Mouse (Mus musculus) MN1 (cell line): ENCODE measurements around the gene Srms.

Experiments used
- DNase-seq: peaks from one replicate; pipeline ENCODE4 v3.0.0-alpha.2; 2016; ENCODE audit warnings: low spot score

The Srms gene

DNA sequence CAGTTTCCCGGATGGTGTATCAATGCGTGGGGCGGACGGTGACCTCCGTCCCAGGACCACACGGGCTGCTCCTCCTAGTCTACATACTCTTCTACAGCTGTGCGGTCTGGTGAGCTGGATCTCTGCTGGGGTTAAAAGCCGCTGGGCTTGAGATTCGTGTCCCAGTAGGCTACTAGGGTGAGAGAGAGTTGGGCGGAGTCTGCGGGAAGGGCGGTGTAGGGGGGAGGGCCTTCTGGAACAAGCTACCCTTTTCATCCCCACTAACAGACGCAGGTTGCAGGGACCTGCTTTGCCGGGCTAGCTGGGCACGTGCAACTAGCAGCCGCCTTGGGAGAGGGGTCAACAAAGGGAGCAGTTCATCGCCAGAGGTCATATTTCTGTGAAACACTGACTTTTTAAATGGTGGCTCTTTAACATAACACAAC is at the start of gene Srms:
Srms (minus strand) TSS at position 165 of the 425 bp plus-strand sequence.
- no peak for DNase-seq

DNA sequence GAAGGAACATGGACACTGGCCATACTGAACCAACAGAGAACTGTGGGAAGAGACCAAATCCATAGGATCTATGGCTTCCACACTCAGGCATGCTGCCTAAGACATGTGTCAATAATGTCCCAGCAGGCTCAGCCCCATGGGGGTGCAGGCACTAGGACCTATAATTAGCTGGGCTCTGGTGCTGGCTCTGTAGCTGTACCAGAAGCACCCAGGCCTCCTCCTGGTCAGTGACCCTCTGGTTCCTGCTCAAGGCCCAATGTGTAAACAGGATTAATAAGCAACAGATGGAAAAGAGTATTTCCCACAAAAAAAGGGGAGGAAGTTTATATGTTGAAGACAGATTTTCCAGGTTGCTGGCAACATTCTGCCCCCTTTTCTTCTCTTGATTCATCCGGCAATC is 40.3 kb upstream of the Srms start:
- no peak for DNase-seq

DNA sequence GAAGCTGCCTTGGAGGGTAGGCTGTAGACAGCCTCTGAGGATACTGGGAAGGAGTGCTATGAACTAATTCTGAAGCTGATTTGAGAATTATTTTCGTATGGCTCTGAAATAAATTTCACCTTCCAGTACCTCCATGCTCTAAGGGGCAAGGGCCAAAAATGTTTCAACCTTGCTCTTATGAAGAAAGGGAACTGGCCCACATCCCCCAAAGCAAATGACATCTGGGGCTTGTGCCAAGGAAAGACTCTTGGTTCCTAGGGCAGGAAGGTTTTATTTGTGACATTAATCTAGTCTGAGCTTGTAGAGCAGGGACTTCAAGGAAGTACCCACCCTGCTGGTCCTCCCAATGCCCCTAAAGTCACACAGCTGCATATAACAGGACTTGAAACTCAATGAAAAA is 38.9 kb upstream of the Srms start:
- no peak for DNase-seq

DNA sequence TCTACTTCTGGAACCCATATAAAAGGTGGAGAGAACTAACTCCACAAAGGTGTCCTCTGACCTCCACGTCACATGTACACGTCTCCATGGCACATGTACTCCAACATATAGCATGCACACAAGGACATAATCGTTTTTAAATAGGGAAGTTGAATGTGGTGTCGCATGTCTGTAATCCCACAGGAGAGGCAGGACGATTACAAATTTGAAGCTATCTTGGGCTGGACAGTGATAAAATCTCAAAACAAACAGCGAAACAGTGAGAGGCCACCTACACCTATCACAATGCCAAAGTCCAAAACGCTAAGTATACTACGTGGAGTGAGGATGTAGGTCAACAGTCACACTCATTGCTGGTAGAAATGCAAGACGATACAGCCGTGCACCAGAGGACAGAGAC is 36.2 kb upstream of the Srms start:
- DNase-seq: no peak

DNA sequence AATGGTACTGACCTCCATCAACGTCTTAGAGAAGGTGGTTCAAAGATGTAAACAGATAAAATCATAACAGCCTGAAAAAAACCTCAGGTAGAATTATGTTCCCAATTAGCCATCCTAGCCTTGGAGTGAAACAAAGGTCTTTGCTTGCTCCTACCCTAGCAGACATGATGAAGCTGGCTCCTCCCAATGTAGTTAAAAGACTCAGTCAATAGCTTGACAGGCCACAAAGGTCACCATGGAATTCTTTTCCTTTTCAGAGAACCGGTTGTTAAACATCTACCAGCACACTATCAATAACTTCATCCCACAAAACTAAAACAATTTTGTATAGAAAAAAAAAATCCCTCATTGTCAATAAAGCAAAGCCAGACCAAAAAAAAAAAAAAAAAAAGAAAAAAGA is 32.0 kb upstream of the Srms start:
- no peak for DNase-seq

DNA sequence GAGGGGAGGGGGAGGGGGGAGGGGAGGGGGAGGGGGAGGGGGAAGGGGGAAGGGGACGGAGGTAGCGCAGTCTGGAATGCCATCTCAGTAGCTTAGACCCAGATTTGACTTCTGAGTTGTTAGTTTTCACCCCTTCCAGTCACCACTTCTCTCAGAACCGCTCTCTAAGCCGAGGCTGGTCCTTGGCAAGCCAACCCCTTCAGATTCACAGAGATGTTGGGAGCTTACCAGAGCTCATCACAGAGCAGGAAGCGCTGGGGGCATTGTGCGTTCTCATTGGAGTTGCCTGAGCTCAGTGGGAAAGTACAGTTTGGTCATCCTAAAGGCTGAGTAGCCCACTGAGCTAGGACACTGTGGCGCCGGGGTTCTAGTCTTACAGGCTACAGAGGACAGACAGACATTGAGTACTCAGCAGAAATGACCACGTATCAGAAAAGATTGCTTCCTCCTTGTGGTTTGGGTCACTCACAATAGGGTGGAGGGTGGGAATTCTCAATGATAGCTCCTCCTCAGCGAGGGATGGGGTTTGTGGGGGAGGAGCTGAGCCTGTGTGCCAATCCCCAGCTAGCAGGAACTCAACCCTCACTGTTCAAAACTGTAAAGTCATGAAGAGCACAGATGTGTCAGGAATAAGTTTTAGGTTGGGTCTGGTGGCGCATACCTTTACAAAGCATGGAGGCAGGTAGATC is 30.9 kb upstream of the Srms start:
- no peak for DNase-seq

DNA sequence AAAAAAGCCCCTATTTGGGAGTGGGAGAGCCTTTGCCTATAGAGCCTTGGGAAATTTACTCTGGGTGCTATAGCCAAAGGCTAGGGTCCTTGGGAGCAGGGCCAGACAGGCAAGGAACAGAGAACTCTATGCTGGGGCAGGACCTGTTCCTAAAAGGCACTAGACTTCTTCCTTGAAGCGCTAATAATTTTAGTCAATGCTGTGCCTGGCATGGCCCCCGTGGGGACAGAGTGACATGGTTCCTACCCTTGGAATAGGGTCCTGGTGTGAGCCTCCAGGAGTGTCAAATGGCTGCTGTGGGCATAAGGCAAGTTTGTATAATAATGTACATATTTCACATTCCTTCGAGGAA is 29.3 kb upstream of the Srms start:
- DNase-seq: no peak

DNA sequence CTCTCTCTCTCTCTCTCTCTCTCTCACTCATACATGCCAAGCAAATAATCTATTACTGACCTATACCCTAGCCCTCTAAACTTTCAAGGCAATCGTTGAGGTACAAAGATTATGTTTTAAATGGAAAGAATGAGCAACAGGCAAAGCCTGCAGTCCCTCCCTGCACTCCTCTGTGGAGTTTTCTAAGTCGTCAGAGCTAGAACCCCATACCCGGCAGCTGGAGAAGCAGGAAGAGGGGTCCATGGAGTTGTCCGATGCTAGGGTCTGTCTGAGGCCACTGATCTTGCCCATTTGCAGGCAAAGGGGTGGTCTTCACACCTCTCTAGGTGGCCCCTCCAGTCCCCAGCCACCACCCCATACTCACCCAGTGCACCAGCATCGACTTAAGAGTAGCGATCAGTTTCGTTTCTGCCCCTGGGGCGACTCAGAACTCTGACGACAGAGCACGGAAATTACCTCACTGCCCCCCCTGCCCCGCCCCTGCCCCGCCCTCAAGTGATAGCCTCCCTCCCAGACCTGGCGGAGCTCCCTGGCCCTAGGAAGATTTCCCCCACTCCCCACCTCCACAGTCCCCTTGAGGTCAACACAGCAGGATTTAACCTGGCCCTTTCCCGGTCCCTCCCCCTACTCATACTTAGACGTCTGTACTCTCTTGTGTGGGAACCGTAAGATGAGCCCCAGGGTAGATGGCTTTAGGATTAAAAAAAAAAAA is 28.8 kb upstream of the Srms start, which contains the start of gene Helz2:
Helz2 (minus strand) TSS at position 426 of the 712 bp plus-strand sequence.
- DNase-seq: peak; percentile 53

DNA sequence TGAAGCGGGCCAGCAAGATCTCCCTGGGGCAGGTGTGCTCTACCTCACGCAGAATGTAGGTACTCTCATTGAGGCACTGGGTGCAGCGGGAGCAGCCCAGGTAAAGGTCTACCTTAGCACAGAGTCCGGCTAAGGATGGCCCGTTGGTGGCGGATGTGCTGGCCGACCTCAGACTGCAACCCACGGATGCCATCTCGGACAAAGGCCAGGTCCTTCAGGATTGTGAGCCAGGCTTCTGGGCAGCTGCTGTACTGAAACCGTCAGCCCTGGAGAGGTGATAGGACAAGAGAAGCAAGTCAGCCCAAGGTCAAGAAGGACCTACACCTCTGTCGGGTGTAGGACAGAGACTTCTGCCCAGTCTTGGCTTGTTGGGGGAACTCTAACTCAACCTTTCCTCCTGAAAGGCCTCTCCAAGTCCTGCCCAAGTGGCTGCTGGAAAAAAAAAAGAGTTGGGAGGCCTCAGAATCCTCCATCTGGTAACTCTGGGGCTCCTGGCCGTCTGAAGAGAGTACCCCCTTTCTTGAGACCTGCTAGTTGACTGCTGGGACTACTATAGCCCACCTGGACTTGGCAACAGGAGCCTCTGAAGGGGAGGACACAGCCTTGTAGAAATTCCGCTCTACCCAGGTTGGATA is 27.9 kb upstream of the Srms start:
- no peak for DNase-seq

DNA sequence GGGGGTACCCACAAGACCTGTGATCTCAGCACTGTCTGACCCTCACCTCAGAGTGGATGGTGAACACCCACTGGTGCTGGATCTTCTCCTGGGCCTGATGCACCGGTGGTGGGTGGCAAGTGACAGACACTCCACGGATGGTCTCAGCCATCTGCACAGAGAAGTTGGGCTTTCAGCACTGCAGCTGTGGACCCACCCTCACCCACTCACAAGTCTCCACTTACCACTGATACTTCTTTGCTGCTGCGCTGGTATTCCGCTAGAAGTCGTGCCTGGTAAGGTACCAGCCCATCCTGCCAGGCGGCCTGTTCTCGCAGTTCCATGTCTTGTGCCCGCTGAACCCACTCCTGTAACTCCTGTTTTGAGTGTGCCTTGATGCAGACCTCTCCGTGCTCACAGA is 26.3 kb upstream of the Srms start:
- DNase-seq: no peak

DNA sequence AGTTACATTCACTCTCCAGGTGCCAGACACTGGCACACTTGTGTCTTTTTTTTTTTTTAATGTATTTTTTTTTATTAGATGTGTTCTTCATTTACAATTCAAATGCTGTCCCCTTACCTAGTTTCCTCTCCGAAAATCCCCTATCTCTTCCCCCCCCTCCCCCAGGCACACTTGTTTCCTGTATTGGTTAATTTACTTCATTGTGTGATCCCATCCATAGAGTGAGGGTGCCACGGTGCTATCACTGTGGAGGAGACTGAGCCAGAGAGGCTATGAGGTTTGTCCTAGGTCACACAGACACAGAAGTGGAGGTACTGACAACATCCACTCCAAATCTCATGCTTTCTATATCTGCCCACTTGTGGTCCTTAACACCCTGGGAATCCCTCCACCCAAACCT is 25.9 kb upstream of the Srms start:
- no peak for DNase-seq

DNA sequence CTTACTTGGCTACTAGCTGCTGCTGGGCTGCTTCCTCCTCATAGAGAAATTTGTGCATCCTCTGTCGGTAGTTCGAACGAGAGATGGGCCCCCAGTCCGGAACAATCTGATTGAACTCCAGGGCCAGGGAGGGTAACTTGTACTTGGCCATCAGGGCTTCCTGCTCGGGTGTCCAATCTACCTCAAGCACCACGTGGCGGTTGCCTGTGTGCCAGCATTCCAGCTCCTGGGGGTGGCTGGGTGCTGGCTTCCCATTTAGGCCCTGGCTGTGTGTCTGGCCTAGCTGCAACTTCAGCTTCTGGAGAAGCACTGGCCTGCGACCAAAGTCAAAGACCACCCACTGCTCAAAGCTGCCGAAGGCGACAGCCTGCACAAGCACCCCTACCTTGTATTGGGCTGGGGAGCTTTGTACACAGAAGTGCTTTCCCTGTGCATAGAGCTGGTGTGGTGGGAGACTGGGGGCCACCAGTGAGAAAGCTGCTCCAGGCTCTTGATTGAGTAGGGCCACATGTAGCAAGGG is 25.2 kb upstream of the Srms start:
- DNase-seq: no peak

DNA sequence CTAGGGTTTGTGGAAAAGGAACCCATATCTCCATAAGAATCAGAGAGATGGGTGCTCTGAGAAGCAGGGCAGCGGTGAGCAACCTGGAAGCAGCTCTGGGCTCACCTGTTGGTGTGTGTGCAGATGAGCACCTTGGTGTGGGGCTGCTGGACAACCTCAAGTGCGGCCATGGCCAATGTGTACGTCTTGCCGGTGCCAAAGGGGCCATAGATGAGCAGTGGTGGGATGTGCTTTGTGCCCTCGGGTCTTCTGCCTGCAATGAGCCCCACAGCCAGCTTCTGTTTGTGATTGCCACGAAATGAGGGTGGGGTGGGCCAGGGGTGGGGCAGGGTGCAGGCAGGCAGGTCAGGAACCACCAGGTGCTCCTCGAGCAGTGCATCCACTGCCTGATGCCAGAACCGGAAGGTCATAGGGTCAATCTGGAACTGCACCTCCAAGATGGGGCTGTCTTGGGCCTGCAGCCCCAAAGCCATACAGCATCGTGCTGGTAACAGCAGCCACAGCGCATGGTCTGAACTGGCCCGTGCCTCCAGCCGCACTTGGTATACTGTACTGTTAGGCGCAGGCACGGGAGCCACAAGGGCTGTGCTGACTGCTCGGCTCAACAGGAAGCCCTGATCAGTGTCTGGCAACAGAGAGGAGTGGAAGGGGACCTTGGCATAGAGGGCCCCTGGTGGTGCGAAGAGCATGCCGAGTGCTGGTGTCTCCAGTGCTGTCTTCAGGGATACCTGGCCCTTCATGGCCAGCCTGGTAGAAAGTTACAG is 24.4 kb upstream of the Srms start:
- DNase-seq: no peak

DNA sequence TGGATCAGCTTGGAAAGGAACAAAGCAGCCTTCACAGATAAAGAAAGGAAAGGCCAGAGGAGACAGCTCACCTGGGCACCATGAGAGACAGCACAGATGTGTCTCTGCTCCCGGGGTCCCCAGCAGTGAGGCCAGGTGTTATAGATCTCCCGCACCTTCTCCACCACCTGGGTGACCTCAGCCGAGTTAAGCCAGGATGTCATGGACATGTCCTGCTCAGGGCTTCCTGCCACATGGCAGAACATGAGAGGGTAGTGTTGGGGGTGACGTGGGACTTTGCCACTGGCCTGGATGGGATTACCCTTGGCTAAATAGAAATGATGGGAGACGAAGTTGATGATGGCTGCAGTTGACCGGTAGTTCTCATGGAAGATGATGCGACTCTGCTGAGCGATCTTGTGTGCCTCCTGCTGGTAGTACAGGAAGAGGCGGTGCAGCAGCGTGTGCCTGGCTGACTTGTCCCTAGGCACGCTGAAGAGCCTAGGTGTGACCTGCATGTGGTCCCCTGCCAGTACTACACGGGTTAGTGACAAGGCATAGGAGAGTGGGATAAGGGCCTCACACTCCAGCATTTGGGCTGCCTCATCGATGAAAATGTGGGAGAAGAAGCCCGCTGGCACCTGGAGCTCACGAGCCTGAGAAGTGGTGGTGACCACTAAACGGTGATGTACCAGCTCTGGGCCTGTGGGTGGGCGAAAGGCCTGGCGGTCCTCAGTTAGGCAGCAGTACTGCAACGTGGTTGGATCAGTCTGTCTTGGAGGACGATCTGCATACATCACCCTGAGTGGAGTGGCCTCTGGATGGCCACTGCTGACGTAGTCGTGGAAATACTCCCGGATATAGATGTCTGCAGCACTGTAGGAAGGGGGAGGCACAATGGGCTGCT is 22.9 kb upstream of the Srms start:
- DNase-seq: no peak

DNA sequence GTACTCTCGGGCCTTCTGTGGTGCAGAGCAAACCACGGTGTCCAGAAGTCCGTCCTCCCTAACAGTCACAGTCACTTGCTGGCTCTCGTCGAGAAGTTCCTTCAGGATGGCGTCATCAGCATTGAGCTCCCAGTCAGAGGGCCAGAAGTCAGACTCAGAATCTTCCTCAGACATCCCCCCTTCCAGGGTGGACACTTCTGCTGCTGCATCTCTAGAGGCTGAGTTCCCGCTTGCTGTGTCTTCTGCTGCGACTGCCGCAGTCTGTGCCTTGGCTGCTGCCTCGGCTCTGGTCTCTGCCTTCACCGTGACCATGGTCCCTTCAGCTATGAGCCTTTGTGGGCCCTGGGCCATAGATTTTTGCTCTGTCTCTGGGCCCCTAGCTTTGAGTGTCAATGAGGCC is 21.7 kb upstream of the Srms start:
- DNase-seq: no peak

DNA sequence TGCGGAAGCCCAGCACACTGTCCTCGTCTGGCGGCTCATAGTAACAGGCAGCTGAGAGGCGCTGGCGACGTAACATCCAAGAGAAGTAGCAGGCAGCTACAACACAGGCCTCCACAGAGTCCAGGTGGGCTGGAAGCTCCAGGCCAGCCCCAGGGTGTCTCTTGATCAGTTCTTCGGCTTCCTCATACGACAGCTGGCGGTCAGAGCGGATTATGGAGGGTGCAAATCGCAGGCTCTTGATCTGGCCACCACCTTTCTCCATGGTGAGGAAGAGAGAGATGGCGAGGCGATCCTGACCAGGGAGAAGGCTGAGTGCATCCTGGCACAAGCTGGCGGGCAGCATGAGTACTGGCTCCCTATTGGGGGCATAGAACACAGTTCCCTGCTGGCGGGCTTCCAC is 20.5 kb upstream of the Srms start:
- DNase-seq: no peak

DNA sequence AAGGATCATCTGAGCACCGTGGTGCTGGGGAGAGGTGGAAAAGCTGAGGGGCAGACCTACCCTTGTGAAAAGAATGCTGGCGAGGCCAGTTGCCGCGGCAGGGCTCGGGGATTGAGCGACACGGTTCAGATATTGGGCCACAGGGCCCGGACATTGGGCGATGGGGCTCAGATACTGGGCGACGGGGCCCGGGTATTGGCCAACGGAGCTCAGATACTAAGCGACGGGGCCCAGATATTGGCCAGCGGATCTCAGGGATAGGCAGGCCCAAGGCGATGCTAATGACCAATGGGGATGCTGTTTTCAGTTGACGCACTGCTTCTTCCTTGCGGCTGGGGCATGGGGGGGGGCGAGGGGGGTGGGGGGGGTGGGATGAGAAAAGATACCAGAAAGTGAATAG is 18.2 kb upstream of the Srms start:
- no peak for DNase-seq

DNA sequence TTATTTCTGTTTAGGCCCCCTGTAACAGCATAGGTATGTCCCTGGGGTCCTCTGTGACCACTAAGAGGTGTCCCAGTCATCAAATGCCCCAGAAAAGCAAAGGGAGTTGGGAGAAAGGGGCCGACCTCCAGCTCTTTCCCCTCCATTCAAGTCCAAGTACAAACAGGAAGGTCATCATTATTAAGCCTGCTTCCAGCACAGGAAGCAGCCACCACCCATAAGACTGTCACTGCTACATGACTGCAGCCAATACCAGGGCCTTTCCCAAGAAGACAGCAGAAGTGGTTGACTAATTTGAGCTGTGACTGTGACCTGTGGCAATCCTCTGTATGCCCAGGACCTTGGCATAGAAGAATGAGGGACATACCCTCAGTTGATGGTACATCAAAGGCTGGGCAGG is 15.3 kb upstream of the Srms start:
- DNase-seq: no peak

DNA sequence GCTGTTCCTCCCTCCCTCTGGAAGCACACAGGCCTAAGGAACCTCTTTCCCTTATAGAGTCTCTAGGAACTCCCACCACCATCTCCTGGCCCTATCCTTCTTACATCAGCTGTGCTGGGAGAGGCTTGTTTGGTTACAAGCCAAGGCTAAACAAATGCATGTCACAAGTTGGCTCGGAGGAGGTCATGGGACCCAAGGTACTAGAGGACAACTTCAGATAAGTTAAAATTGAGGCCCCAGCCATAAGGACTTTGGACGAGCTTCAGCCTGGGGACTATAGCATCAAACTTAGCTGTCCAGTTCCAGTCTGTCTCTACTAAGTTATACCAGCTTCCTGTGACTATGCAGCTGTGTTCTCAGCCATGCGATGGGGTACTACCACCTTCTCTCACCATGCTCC is 14.1 kb upstream of the Srms start:
- no peak for DNase-seq

DNA sequence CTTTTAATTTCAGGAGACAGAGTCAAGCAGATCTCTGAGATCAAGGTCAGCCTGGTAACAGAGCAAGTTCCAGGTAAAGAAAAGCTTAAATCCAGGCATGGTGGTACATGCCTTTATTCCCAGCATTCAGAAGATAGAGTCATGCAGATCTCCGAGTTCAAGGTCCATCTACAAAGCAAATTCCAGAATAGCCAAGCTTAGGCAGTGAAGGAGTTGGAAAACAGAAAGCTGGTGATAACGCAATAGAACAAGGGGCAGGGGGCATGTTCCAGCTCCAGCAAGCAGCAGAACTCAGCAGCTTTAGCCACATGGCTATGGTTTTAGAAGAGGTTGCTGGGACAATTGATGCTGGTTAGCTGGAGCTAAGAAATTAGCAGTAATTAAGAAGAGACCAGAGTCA is 12.0 kb upstream of the Srms start:
- no peak for DNase-seq

DNA sequence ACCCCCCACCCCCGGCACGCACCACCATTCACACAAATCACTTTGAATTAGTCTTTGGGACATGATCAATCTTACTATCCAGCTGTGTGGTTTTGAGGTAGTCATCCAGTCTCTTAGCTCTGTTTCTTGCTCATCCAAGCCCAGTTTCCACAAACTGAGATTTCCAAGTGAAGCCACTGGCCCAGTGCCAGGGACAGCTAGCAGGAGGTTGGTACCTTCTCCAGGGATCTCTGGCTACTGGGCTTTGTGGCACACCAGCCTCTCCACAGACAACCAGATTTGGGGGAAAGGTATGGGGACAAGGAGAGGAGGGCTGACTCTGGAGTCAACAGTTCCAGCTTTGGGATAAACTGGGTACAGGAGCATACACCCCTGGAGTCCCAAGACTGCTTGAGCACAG is 7.4 kb upstream of the Srms start:
- DNase-seq: peak; percentile 66
